Mouse (Mus musculus) embryo, embryonic 11 days (tissue): ENCODE data around the gene Pdcd10.

Experiments used
- DNase-seq: peaks from one replicate; pipeline ENCODE4 v3.0.0-alpha.2; 2015

The Pdcd10 gene

GRCm38 (mm10) chr3:75556695-75557291, at the start of gene Pdcd10:
TSS of gene Pdcd10 (minus strand) at chr3:75556856.
- peak; percentile 99 for DNase-seq

- no peak for DNase-seq
These were observed 28.2 kb upstream of the Pdcd10 start for GRCm38 (mm10) chr3:75584898-75585297.

GRCm38 (mm10) chr3:75583293-75583692, 26.6 kb upstream of the Pdcd10 start:
- no peak for DNase-seq

GRCm38 (mm10) chr3:75579352-75579751, 22.7 kb upstream of the Pdcd10 start:
- peak; percentile 21 for DNase-seq

- DNase-seq: no peak
These were observed 18.9 kb upstream of the Pdcd10 start for GRCm38 (mm10) chr3:75575582-75575981.

GRCm38 (mm10) chr3:75574074-75574473, 17.4 kb upstream of the Pdcd10 start:
- DNase-seq: no peak

GRCm38 (mm10) chr3:75557292-75557691, 636 bp upstream of the Pdcd10 start, which contains the start of gene Serpini1:
TSS of gene Serpini1 (plus strand) at chr3:75557547.
- DNase-seq: peak; percentile 94

- peak; percentile 26 for DNase-seq
These were observed 448 bp downstream of the Pdcd10 start for GRCm38 (mm10) chr3:75556121-75556694.

GRCm38 (mm10) chr3:75551248-75551647, 5.4 kb downstream of the Pdcd10 start:
- DNase-seq: no peak

- no peak for DNase-seq
These were observed 12.4 kb downstream of the Pdcd10 start for GRCm38 (mm10) chr3:75544287-75544686.

- DNase-seq: no peak
These were observed 13.8 kb downstream of the Pdcd10 start for GRCm38 (mm10) chr3:75542852-75543251.

GRCm38 (mm10) chr3:75541259-75541658, 15.4 kb downstream of the Pdcd10 start:
- DNase-seq: no peak

GRCm38 (mm10) chr3:75534045-75534834, 22.4 kb downstream of the Pdcd10 start:
- DNase-seq: no peak

- no peak for DNase-seq
These were observed 25.6 kb downstream of the Pdcd10 start for GRCm38 (mm10) chr3:75531074-75531473.

- no peak for DNase-seq
These were observed 34.1 kb downstream of the Pdcd10 start for GRCm38 (mm10) chr3:75522527-75522926.

GRCm38 (mm10) chr3:75521314-75521713, 35.3 kb downstream of the Pdcd10 start:
- no peak for DNase-seq

GRCm38 (mm10) chr3:75517631-75518250, 38.9 kb downstream of the Pdcd10 start:
- peak; percentile 56 for DNase-seq

- no peak for DNase-seq
These were observed 57.4 kb downstream of the Pdcd10 start for GRCm38 (mm10) chr3:75498961-75499960.

- DNase-seq: no peak
These were observed 63.7 kb downstream of the Pdcd10 start for GRCm38 (mm10) chr3:75492913-75493312.

- no peak for DNase-seq
These were observed 74.6 kb downstream of the Pdcd10 start, which contains the start of gene Wdr49 for GRCm38 (mm10) chr3:75482056-75482455. TSS of gene Wdr49 (minus strand) at chr3:75482156.

- no peak for DNase-seq
These were observed 81.5 kb downstream of the Pdcd10 start for GRCm38 (mm10) chr3:75475106-75475505.

- DNase-seq: no peak
These were observed 82.0 kb downstream of the Pdcd10 start for GRCm38 (mm10) chr3:75474657-75475056.
